Mouse (Mus musculus) testis, postnatal 14 days (tissue): ENCODE data around the gene Ttc28.

Experiments used
- DNase-seq: peaks from one replicate; pipeline ENCODE4 v3.0.0; 2021; ENCODE audit warnings: low spot score

Ttc28 gene

DNA sequence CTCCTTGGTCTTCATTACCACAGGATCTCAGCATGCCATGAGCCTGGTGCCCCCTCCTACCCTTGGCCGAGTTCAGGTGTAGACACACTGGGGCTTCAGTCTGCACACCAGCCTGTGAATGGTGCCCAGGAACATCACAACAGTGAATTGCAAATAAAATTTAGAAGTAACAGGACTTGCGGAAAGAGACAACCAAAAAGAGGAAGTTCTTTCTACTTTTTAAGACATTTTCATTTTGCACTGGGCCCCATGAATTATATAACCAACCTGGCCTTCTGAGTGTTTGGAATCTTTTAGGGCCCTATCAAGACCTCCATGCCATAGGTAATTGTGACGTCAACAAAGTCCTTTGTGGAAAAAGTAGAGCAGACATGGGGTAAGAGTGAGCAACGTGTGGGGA, 170.0 kb downstream of the Ttc28 start:
- DNase-seq = no peak

GRCm38 (mm10) chr5:111050135-111050534, 170.5 kb downstream of the Ttc28 start:
- DNase-seq = no peak

GRCm38 (mm10) chr5:111054380-111054779, 174.8 kb downstream of the Ttc28 start:
- no peak for DNase-seq

DNA sequence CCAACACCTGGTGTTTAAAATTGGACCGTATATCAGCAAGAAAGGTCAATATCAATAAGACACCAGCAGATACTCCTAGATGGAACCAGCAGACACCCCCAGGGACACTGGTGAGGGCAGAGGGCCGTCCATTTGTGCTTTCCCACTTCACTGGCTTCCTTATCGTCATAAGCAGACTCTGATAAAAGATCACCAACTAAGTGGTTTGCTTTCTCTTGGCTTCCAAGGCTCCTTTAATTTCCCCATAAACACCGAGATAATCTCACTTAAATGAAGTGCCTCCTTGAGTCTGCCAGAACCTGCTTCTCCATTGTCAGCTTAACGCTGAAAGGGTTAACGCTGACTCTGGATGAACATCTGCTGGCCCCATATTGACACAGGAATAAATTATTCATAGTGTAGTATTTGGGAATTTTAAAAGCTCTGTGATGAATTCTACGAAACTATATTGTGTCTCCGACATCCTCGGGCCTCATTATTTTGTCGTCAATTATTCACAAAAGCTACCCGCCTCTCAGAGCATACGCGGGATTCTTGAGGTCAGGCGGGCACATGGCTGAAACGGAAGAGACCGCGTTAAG, 175.3 kb downstream of the Ttc28 start:
- DNase-seq = no peak

DNA sequence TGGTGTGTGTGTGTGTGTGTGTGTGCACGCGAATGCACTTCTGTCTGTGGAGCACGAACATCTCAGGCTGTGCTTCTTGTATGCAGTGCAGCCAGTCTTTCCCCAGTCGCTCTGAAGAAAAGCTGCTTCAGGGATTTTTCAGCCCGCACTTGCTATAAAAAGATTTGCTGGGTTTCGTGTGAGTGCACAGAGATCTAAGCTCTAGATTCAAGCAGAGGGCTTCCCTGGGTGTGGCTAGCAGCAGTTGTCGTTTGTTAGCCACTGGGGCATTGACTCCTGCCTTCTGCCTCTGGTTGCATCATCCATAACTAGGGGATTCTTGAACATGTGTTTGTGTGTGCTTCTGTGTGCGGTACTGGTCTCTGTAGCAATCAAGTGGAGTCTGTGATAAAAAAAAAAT, 175.9 kb downstream of the Ttc28 start:
- DNase-seq = no peak

DNA sequence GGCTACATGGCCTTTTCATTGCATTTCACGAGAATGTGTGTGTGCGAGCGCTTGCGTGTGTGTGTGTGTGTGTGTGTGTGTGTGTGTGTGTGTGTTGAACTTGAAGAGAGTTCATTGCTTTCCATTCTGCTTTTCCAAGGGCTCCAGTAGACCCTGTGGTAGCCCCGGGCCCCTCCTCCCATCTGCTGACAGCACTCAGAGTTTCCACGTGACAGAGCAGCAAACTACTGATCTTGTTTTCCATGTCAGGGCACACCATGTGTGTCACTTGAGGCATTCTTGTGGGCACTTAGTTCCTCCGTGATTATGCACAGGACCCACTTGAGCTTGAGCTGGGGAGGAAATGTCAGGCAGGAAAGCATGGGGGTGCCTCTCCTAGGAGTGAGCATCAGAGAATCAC, 177.5 kb downstream of the Ttc28 start:
- DNase-seq = no peak

DNA sequence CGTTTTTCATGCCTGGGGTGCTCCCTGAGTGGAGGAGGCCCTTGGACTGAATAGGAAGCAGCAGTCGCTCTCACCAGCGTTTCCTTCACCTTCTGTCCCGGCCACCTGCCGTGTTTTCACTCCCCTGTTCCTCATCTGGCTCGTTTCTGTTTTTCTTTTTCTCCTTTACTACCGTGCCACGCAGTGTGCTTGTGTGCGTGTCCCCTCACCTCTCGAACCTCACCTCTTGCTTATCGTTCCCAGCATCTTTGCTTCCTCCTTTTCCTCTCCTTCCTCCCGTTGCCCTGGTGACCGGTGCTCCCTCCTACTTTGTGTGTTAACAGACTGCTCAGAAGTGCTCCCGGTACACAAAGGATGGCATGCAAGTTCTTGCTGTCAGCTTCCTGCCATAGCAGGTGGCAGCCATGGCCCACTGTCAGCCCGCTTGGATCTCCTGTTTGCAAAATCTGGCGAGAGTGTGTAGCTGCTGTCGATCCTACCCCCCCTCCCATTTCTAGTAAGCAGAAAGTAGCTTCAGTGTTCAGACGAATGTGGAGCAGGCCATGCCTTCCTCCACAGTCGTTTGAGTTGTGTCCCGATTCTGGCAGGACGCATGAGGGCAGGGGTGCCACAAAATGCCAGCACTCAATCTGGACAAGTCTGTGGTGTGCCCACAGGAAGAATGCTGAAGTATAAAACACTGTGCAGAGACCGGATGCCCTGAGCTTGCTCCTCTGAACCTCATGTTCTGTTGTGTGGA, 179.0 kb downstream of the Ttc28 start:
- no peak for DNase-seq

DNA sequence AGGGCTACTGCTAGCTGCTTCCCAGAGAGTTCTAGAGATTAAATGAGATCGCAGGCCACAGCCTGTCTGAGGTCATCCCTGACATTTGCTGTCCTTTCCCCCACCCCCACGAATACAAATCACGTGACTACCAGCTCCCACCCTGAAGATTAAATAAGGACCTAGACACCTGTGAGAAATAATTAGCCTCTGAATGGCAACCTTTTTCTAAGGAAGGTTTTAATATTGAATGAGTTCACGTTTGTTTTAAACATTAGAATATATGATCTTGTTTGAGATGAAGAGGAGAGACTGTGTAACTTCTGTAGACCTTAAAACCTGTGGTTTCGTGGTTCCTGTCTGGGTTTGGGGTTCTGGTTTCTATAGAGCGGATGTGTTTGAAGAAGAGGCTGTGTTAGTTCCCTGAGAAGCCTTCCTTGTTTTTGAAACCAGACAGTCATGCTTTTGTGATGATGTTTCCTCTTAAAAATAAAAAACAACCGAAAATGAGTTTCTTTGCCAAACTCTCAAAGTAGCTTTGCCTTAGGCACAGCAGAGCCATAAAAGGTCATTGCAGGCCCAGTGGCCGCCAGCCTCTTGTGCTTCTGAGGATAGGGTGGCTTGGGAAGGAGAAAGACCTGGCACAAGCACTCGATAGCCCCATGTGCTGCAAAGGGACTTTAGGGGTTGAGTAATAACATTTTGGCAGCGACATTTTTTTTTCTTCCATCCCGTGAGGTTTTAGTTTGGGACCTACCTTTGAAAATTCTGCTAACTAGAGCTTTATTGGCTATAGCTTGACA, 179.7 kb downstream of the Ttc28 start:
- no peak for DNase-seq

DNA sequence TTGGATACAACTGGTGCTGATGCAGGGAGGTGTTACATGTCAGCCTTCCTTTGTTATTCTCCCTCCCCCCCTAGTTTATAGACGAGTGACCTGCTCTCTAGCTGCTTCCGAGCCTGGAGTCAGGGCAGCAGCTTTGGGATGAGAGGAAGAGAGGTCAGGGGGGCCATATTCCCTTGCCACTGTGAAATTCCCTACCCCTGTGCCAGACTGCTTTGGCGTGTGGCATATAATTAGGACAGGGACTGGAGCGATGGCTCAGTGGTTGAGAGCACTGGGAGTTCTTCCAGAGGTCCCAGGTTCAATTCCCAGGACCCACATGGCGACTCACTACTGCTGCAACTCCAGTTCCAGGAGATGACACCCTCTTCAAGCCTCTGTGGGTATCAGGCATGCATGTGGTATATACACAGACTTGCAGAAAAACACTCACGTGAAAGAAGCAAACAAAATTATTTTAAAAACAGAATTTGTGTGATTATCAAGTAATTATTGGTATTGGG, 180.7 kb downstream of the Ttc28 start:
- no peak for DNase-seq

- DNase-seq = peak; percentile 50
These were observed 183.6 kb downstream of the Ttc28 start for GRCm38 (mm10) chr5:111063155-111063554.

DNA sequence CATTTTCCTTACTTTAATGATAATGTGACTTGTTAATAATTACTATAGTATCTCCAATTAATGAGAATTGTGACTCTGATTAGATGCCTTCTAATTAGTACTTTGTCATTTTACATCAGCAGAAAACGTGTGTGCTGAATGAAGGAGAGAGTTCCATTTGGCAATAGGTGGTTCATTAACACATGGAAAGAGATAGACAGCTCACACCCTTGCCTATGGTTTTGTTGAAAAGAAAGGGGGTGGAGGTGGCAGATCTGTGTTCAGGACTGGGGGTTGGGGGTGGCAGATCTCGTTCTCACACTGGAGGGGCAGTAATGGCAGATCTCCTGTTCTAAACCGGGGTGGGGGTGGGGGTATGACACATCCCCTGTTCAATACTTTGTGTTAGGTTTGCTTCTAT, 184.4 kb downstream of the Ttc28 start:
- DNase-seq = no peak

GRCm38 (mm10) chr5:111065770-111066169, 186.2 kb downstream of the Ttc28 start:
- no peak for DNase-seq

DNA sequence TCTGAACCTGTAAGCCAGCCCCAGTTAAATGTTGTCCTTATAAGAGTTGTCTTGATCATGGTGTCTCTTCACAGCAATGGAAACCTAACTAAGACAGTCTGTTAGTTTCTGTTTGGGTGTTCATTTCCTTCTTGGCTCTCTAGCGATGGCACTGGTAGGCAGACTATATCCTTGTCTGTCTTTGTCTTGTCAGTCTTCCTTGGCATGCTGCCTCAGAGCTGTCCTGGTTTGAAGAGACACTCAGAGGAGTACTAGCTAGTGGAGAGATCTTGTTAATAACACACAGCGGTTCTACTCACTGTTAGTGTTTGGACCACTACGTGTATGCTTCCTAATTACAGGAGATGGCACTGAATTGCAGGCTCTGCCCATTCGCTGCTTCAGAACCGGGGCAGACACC, 189.9 kb downstream of the Ttc28 start:
- no peak for DNase-seq

DNA sequence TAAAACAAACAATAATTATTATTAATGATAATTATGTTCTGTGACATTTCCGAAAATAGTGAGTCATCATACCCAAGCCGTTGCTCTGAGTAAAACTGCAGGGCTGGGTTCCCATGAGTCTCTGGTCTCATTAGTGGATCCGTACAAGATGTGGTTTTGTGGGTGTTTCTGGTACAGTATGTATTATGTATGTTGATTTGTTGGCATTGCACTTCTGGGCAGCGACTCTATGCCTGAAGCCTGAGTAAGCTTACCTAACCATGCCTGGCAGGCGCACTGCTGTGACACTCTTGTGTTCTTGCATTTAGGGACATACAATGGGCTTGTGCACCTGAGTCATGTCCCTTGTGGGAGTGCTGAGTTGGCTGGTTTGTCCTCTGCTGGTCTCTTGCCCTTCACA, 190.3 kb downstream of the Ttc28 start:
- DNase-seq = no peak

- no peak for DNase-seq
These were observed 190.8 kb downstream of the Ttc28 start for GRCm38 (mm10) chr5:111070361-111070760.

- DNase-seq = no peak
These were observed 193.7 kb downstream of the Ttc28 start for GRCm38 (mm10) chr5:111073316-111073736.

DNA sequence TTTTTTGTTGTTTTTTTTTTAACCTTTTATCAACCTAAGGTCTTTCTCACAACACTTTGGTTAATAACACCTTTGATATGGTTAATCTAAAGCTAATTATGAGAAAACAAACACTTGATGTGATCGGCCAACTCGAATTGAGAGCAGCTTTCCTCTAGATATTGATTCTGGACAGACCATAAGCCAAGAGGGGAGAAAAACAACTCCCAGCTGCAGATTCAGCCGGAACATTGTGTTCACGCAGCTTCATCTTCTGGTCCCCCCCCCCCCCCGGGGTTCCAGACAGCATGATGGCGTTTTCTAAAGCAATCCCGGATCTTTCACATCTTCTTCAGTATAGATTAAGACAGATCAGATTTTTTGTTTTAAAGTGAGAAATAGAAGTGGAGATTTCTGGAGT, 194.4 kb downstream of the Ttc28 start:
- DNase-seq = no peak

- DNase-seq = no peak
These were observed 196.2 kb downstream of the Ttc28 start for GRCm38 (mm10) chr5:111075841-111076240.

DNA sequence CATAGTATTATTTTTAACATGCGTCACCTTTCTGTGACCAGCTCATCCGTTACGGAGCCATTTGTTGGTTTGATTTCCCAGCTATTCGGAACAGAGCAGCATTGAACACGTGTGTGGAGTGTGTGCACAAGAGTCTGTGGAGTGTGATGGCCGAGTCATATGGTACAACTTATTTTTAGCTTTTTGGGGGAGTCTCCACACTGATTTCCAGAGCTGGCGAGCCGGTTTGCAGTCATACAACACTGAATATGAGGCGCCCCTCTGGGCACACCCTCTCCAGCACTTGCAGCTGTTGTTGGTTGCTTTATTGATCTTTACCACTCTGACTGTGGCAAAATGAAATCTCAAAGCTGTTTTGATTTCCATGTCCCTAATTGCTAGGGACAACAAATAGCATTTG, 197.7 kb downstream of the Ttc28 start:
- no peak for DNase-seq

GRCm38 (mm10) chr5:111080601-111081000, 201.0 kb downstream of the Ttc28 start:
- no peak for DNase-seq

- no peak for DNase-seq
These were observed 206.2 kb downstream of the Ttc28 start for GRCm38 (mm10) chr5:111085849-111086248.

DNA sequence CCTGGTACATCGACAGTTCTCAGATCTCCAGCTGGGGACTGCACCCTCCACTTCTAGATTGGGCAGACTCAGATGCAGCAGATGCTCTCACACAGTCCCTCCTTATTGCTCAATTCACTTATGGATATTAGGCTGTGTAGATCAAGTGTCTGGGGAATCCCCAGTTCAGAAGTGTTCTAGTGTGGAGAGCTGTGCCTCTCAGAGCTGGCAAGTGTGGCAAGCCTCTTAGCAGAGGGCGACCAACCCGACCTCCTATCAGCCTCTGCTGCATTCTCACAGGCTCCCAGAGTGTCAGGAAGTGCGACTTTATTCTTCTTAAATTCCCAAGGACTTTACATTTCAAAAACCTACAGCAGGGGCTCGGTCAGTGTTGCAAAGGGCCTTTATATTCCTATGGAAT, 217.1 kb downstream of the Ttc28 start:
- DNase-seq = no peak
